Mouse (Mus musculus) CD4-positive helper T cell, adult 2 months (primary cell): Measurements from ENCODE around the gene Olfr1121.
"Not testable (repeated sequence)": the region's sequence is repeated elsewhere in the genome, so short reads cannot be mapped to it uniquely, and the experiment has no call there.

Source experiments
- DNase-seq: peaks from one replicate; pipeline ENCODE4 v3.0.0-alpha.2; 2012; ENCODE audit warnings: low read depth, missing footprints, low spot score

The Olfr1121 gene

GRCm38 (mm10) chr2:87369595-87369994, at the start of gene Olfr1121:
TSS of gene Olfr1121 (plus strand) at chr2:87369895.
- no peak for DNase-seq

GRCm38 (mm10) chr2:87354515-87354914, 15.2 kb upstream of the Olfr1121 start, which contains the start of gene Olfr1120:
TSS of gene Olfr1120 (plus strand) at chr2:87354815.
- no peak for DNase-seq

- DNase-seq: not testable (repeated sequence)
These were observed 9.6 kb upstream of the Olfr1121 start for GRCm38 (mm10) chr2:87360121-87360520.

GRCm38 (mm10) chr2:87371726-87372125, 2.0 kb downstream of the Olfr1121 start:
- no peak for DNase-seq

- DNase-seq: no peak
These were observed 14.2 kb downstream of the Olfr1121 start for GRCm38 (mm10) chr2:87383935-87384334.

GRCm38 (mm10) chr2:87385549-87385948, 15.9 kb downstream of the Olfr1121 start, which contains the start of gene Olfr1122:
TSS of gene Olfr1122 (plus strand) at chr2:87385849.
- DNase-seq: no peak

- not testable (repeated sequence) for DNase-seq
These were observed 23.9 kb downstream of the Olfr1121 start for GRCm38 (mm10) chr2:87393605-87394004.

- not testable (repeated sequence) for DNase-seq
These were observed 25.0 kb downstream of the Olfr1121 start for GRCm38 (mm10) chr2:87394686-87395085.

GRCm38 (mm10) chr2:87416335-87416734, 46.6 kb downstream of the Olfr1121 start, which contains the start of gene Olfr1123:
TSS of gene Olfr1123 (plus strand) at chr2:87416635.
- DNase-seq: no peak
